Mouse (Mus musculus) frontal cortex, postnatal 25 days (tissue): Measurements from ENCODE around the gene Cib4.

Experiments used
- DNase-seq, 2 experiments: peaks; one replicate each; pipeline ENCODE4 v3.0.0; 2022; ENCODE audit warnings: low spot score in 2 of 2

The Cib4 gene

DNA sequence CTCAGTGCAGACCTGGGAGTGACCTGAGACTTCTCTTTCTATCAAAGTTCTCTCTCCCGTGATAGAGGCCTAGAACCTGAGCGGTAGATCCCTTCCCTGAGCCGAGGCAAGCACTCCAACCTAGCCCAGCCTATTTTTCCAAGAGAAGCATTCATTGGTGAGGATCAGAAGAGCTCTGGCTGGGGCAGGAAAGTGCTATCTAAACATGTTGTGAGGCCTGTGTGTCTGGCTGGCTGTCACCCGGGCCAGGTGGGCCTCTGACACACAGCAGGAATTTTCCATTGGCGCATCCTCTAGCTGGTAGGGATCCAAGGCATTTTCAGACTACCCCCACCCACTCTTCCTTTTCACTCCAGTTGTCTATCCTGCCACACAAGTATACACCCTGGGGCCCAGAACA lies 26.2 kb upstream of the Cib4 start:
- no peak for DNase-seq

DNA sequence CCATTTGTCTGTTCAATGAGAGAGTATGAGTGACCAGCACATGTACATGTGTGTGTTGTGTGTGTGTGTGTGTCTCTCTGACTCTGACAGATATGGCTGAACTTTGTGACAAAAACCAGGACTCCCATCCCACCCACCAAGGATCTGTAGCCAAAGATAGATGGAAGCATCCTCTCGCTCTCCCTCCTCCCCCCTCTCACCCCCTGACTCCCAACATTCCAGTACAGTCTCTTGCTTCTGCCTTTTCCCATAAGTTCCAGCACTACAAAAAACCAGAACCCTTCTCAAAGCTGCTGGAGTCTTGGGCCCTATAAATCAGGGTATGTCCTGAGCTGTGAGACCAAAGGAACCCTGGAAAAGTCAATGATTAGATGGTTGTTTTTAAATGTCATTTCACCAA lies 22.8 kb upstream of the Cib4 start:
- no peak for DNase-seq

DNA sequence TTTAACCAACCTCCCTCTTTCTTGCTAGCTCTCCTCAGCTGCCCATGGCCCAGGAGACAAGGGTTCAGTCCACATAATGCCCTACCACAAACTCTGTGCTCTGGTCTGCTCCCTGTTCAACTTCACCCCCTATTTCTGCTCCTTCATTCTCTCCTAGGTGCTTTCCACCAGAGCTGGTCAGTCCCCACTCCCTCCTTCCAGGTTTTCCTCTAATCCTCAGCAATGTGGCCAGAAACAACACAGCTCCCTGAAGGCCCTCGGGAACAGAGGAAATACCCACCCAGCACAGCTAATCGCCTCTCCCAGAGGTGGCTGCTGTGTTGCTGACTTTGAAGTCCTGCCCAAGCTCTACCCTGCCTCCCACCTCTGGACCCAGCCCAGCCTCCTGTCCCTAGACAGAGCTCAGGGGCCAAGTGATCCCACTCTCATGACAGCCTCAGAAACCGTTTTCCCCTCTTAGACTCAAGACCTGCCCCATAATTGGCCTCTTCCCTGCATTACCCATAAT lies 14.4 kb upstream of the Cib4 start:
- no peak for DNase-seq

DNA sequence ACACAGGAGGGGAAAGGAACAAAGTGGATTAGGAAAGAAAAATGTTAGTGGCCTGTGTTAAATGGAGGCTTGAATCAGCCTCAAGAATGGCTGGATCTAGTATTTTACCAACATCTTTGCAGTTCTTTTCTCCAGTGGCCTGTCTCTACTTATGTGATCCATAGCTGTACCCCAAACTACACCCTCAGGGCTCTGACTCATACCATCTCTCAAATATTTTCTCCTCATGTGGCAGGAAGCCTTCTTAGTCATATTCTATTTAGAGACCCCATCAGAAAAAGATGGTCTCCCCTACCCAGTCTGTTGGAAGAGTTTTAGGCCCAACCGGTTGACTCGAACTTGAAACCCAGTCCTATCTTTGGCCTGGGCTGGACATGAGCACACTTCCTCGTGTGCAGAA lies 13.8 kb upstream of the Cib4 start:
- DNase-seq: no peak

DNA sequence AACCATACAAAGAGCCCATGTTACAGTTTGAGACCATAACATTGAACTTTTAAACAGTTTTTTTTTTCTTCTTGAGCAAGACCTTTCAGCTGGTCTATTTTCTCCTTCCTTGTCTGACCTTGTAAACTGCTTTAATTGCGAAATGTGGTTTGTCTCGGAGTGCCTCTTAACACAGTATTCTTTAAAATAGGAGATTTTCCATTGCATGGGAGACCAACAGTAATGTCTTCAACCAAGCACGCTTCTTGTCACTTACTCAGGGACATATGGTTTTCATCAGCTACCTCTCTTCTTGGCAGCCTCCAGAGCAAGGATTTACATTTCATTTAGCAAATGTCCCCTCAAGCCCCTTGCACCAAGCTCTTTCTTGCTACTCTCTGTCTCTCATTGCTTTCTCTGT lies 10.6 kb upstream of the Cib4 start:
- DNase-seq: no peak

DNA sequence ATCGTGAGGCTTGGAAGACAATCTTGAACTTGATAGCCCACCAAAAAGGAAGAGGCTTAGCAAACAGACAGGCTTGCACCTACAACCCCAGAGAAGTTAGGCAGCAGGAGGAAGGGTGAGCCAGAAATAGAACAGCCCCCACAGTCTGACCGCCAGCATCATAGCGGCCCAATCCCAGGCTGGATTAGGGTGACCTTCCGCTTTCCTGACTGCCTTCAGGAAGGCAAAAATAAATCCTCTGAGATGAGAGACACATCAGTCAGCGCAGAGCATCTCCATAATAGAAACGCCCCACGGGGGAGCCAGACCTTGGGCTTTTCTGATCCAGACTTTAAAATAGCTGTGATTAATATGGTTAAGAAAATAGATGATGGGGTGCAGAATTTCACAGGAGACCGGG lies 9.3 kb upstream of the Cib4 start:
- no peak for DNase-seq

GRCm38 (mm10) chr5:30553936-30554335 lies 8.3 kb upstream of the Cib4 start:
- DNase-seq: no peak

DNA sequence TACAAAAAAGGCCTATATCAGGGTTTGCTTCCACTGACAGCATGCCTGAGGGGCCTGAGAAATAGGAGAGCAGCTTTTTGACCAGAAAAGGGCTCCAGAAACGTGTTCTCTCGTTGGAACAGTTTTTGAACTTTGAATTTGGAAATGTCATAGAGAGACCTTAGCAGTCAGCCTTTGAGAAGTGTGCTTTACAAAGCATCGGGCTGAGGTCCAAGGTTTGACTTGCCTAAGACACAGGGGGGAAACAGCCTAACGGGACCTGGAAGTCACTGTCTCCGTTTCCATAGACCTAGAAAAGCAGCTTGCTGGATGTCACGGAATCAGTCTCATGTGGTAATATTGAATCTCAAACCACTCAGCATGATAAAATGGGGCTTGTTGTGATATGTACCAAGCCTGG lies 6.4 kb upstream of the Cib4 start:
- DNase-seq: no peak

GRCm38 (mm10) chr5:30551022-30551638 lies 5.5 kb upstream of the Cib4 start:
- no peak for DNase-seq

GRCm38 (mm10) chr5:30550334-30551021 lies 4.8 kb upstream of the Cib4 start:
- no peak for DNase-seq

DNA sequence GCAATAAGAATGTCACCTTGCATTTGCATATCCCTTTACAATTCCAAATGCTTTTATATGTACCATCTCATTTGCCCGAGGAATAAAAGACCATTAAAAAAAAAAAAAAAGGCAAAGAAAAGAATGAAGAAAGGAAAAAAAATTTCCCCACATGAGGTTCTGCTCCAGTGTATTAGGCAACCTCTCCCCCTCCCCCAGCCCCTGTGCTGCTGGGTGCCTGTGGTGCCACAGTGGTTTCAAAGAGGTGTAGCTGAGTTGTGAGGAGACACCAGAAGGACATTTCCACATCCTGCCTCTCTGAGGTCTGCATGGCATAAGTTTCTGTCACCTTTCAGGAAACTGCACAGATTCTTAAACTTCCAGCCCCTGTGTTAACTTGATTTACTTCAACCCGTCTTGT lies 3.0 kb upstream of the Cib4 start:
- no peak for DNase-seq

- no peak for DNase-seq
Measured at GRCm38 (mm10) chr5:30536051-30536570, 9.5 kb downstream of the Cib4 start.

- DNase-seq: no peak
Measured at GRCm38 (mm10) chr5:30534637-30535036, 11.0 kb downstream of the Cib4 start.

- DNase-seq: no peak
Measured at GRCm38 (mm10) chr5:30528906-30529305, 16.7 kb downstream of the Cib4 start.

DNA sequence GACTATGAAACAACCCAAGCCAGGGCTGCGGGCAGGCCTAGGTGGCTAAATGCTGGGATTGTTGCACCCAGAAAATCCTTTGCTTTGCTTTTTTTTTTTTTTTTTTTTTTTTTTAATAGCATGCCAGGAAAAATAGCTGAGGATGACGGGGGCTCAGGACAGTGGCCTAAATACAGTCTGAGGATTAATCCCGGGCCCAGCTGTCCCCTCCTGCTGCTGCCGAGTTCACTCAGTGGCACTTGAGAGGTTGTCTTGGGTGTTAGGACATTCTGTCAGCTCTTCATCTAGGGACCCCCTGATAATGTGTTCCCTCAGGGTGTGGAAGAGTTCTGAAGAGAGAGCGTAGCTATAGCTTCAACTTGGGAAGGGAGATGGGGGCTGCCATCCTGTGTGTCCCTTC lies 18.5 kb downstream of the Cib4 start:
- DNase-seq: no peak

DNA sequence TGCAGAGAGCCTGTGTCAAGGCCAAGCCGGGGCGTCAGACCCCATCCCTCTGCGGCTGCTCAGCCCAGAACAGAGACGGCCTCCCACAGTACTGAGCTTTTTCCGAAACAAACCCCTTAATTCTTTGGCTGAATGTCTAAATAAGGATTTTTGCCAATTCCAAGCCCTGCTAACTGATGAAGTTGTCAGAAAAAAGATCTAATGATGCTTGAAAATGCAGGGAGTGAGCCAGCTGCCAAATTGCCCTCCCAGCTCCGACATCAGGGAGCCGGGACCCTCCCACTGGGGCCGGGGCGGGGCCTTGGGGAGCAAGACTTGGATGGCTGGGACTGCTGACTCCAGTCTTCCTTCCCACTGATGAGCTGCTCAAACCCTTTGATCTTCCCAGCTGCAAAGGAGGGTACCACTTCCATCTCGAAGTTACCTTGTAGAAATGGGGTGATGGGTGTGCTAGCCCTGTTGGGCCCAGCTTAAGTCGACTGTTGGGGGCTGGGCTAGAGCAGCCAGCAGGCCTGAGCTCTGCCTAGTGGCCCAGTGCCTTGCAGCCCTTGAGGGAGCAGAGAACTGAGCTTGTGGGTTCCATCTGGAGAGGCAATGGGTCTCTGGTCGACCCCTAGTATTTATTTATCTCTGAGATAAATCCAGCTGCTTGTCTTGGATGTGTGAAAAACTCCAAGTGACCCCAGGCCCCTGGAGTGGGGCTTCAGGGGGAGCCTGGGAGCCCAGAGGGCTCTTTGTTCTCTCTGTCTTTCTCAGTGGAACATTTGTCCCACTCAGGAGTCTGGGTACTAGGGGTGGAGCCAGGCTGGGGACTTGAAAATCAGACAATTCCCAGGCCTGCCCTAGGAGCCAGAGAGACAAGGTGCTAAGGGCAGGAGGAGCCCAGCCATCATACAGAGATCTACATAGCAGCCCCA lies 19.5 kb downstream of the Cib4 start:
- no peak for DNase-seq

DNA sequence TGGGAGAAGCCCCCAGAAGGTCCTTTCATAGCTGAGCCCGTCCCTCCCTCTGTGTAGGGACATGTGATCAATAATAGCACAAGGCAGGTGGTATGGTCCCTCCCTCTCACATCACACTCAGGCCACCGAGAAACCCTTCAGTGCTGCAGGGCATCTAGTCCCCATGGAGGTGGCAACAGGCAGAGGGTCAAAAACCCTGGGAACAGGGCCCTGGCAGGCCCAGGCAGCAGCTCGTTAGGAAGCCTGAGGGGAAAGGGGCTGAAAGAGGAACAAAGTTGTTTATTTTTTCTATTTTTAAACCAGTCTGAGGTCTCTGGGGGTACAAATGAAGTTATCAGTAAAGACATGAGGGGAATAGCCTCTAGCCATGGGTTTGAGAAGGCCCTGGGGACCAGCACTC lies 21.4 kb downstream of the Cib4 start:
- DNase-seq: no peak

- no peak for DNase-seq
Measured at GRCm38 (mm10) chr5:30523131-30523530, 22.5 kb downstream of the Cib4 start.

GRCm38 (mm10) chr5:30522406-30522805 lies 23.2 kb downstream of the Cib4 start:
- no peak for DNase-seq

- DNase-seq: no peak
Measured at GRCm38 (mm10) chr5:30520214-30520732, 25.4 kb downstream of the Cib4 start.

DNA sequence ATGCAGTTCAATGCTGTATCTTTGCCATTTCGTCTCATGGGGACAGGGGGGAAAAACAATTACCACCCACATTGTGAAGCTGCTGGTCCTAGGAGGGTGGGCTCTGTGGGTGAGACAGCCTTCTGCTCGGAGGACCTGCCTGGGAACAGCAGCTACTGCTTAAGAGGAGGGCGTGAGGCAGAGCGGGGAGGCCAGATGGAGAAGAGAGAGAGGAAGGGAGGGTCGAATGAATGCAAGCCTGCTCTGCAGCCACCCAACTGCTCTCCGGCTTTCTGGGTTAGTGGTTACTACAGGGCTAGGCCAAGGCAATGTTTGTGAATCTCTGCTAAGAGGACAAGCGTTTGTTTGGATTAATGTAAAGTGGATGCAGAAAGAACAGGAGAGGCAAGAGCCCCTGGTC lies 26.1 kb downstream of the Cib4 start:
- no peak for DNase-seq

GRCm38 (mm10) chr5:30518547-30518946 lies 27.1 kb downstream of the Cib4 start:
- no peak for DNase-seq
